26 mouse cellular contexts compared by ENCODE assay signal in genomic region chr6:146929031-146929430, GRCm38 (mm10). TPM values are rescaled to one million over a fixed set of nuclear protein-coding genes. Genes with fewer than 3 reads are reported as not detected.
DNase-seq lines count a peak whose midpoint lies in the region; ATAC-seq and TF ChIP-seq lines count a peak whose summit lies in the region.
"Had no signal": no experiment of that assay in that cellular context is flagged by ENCODE, and none has a peak within 500 bp of the region (broad histone marks: within the 10 kb centered on the region; RNA-seq: fewer than 3 reads in every experiment).

No protein-coding gene starts in this region.

- no peak for TF ChIP-seq CTCF in gastrocnemius, adult 2 months (IDR thresholded peaks at IDR 0.05)

- H3K27ac ChIP-seq in gastrocnemius, adult 2 months = peak overlapping the region; percentile 64
- no peak overlapping the region for H3K27ac ChIP-seq in kidney, embryonic 15.5 days
- no peak overlapping the region for H3K27ac ChIP-seq in neural tube, embryonic 11.5 days (ENCODE audit: low read depth, low read length)
- no peak overlapping the region for H3K27ac ChIP-seq in neural tube, embryonic 15.5 days (replicated peaks)
- H3K27ac ChIP-seq: forebrain, embryonic 10.5 days; left cerebral cortex, adult 2 months; midbrain, embryonic 12.5 days; neural tube, embryonic 13.5 days had no signal

- ATAC-seq in kidney, embryonic 15.5 days (replicated peaks; ENCODE audit: low FRiP score) = peak; percentile 50
- peak; percentile 61; the same call in 1 of the 2 replicates for ATAC-seq in neural tube, embryonic 11.5 days (ENCODE audit: insufficient read depth, low FRiP score, low TSS enrichment)
- no peak for ATAC-seq in neural tube, embryonic 15.5 days (ENCODE audit: low FRiP score)
- ATAC-seq: forebrain, embryonic 16.5 days; intestine, postnatal 0 days had no signal

- no peaks in the 10 kb centered on the region for H3K9me3 ChIP-seq in kidney, embryonic 15.5 days (replicated peaks)
- H3K9me3 ChIP-seq in neural tube, embryonic 11.5 days (ENCODE audit: control insufficient read depth, low read length) = no peaks in the 10 kb centered on the region
- no peaks in the 10 kb centered on the region for H3K9me3 ChIP-seq in neural tube, embryonic 15.5 days (replicated peaks)
- H3K9me3 ChIP-seq: forebrain, embryonic 10.5 days; midbrain, embryonic 12.5 days; neural tube, embryonic 13.5 days had no signal

- no peak overlapping the region for H3K4me2 ChIP-seq in kidney, embryonic 15.5 days
- H3K4me2 ChIP-seq in neural tube, embryonic 11.5 days (ENCODE audit: low read depth) = no peak overlapping the region
- no peak overlapping the region for H3K4me2 ChIP-seq in neural tube, embryonic 15.5 days
- H3K4me2 ChIP-seq: midbrain, embryonic 12.5 days; neural tube, embryonic 13.5 days had no signal

- no peak overlapping the region for H3K4me3 ChIP-seq in gastrocnemius, adult 2 months
- no peak overlapping the region for H3K4me3 ChIP-seq in kidney, embryonic 15.5 days (replicated peaks)
- H3K4me3 ChIP-seq in neural tube, embryonic 11.5 days (ENCODE audit: low read depth, low read length) = no peak overlapping the region
- no peak overlapping the region for H3K4me3 ChIP-seq in neural tube, embryonic 15.5 days (replicated peaks)
- H3K4me3 ChIP-seq: forebrain, embryonic 10.5 days; left cerebral cortex, adult 2 months; midbrain, embryonic 12.5 days; neural tube, embryonic 13.5 days had no signal

- H3K4me1 ChIP-seq in kidney, embryonic 15.5 days = peaks cover 49% of the 10 kb centered on the region
- H3K4me1 ChIP-seq in neural tube, embryonic 11.5 days (ENCODE audit: control insufficient read depth, insufficient read depth, low read length) = no peaks in the 10 kb centered on the region
- H3K4me1 ChIP-seq in neural tube, embryonic 15.5 days = no peaks in the 10 kb centered on the region

- no peaks in the 10 kb centered on the region for H3K36me3 ChIP-seq in kidney, embryonic 15.5 days
- H3K36me3 ChIP-seq in neural tube, embryonic 11.5 days (ENCODE audit: control insufficient read depth, insufficient read depth, low read length) = no peaks in the 10 kb centered on the region
- H3K36me3 ChIP-seq in neural tube, embryonic 15.5 days = no peaks in the 10 kb centered on the region
- H3K36me3 ChIP-seq: forebrain, embryonic 10.5 days; midbrain, embryonic 12.5 days; neural tube, embryonic 13.5 days had no signal

- intact Hi-C loops in gastrocnemius, adult 2 months (cut with DNase I) = no loop called here

- H3K27me3 ChIP-seq in kidney, embryonic 15.5 days = no peaks in the 10 kb centered on the region
- no peaks in the 10 kb centered on the region for H3K27me3 ChIP-seq in neural tube, embryonic 11.5 days (ENCODE audit: control insufficient read depth, insufficient read depth, low read length)
- no peaks in the 10 kb centered on the region for H3K27me3 ChIP-seq in neural tube, embryonic 15.5 days (replicated peaks)
- H3K27me3 ChIP-seq: midbrain, embryonic 12.5 days; neural tube, embryonic 13.5 days had no signal

- no peak for DNase-seq in gastrocnemius, adult 2 months
- DNase-seq in gastrocnemius, postnatal 10 days = no peak
- DNase-seq in kidney, adult 8-10 months = no peak
- no peak for DNase-seq in neural tube, embryonic 11.5 days (ENCODE audit: low spot score)
- DNase-seq in urinary bladder, postnatal 14 days (ENCODE audit: low spot score) = no peak
- no peak for DNase-seq in spleen, adult 18-20 months
- DNase-seq: adrenal gland, postnatal 14 days; cerebellum, adult 8-10 months; cerebellum, postnatal 36 days; gastrocnemius, postnatal 25 days; heart, postnatal 4 days; kidney, postnatal 4 days; layer of hippocampus, adult 9-11 months; lung, postnatal 10 days had no signal

- 35% methylated on average over 2 of the region's 2 CpGs for WGBS in kidney, embryonic 15.5 days
- WGBS in neural tube, embryonic 11.5 days = 33% methylated on average over 2 of the region's 2 CpGs
- WGBS in neural tube, embryonic 15.5 days = 34% methylated on average over 2 of the region's 2 CpGs

- no peak overlapping the region for H3K9ac ChIP-seq in kidney, embryonic 15.5 days
- H3K9ac ChIP-seq in neural tube, embryonic 11.5 days (ENCODE audit: low read length) = no peak overlapping the region
- H3K9ac ChIP-seq in neural tube, embryonic 15.5 days (replicated peaks) = no peak overlapping the region
- H3K9ac ChIP-seq: midbrain, embryonic 12.5 days; neural tube, embryonic 13.5 days had no signal

RNA-seq across cellular contexts. Expression of gene 1700034J05Rik, which starts 25.2 kb away (rescaled TPM):
- not detected for total RNA-seq in gastrocnemius, adult 2 months (2021)
- not detected for total RNA-seq in gastrocnemius, postnatal 10 days (2021)
- polyA plus RNA-seq in kidney, embryonic 15.5 days (2015; fragmentation: Nextera tagmentation; extraction: Ambion mirVana) = 0.22 and 0.36 TPM in 2 replicates
- polyA plus RNA-seq in neural tube, embryonic 11.5 days (2014; fragmentation: Nextera tagmentation; extraction: Ambion mirVana) = 0.15 and 0.23 TPM in 2 replicates
- polyA plus RNA-seq in neural tube, embryonic 15.5 days (2015; fragmentation: Nextera tagmentation; extraction: Ambion mirVana) = not detected in 2 replicates
- total RNA-seq: adrenal gland, postnatal 14 days; gastrocnemius, postnatal 25 days; heart, adult 8-10 months; heart, postnatal 4 days; left cerebral cortex, adult 2 months; left cerebral cortex, postnatal 36 days; megakaryocyte progenitor cell, adult 5-6 weeks had no signal
- polyA plus RNA-seq: forebrain, embryonic 16.5 days; intestine, postnatal 0 days; neural tube, embryonic 13.5 days; thymus, postnatal 0 days had no signal

RNA-seq across cellular contexts. Expression of gene Ppfibp1, which starts 40.7 kb away (rescaled TPM):
- total RNA-seq in gastrocnemius, adult 2 months (2021) = 10 to 100 TPM; 40.3 to 44.8 TPM
- 10 to 100 TPM; 47.9 to 54.9 TPM for total RNA-seq in gastrocnemius, postnatal 10 days (2021)
- polyA plus RNA-seq in kidney, embryonic 15.5 days (2015; fragmentation: Nextera tagmentation; extraction: Ambion mirVana) = 68.3 and 73.6 TPM in 2 replicates
- polyA plus RNA-seq in neural tube, embryonic 11.5 days (2014; fragmentation: Nextera tagmentation; extraction: Ambion mirVana) = 28.7 and 30.5 TPM in 2 replicates
- polyA plus RNA-seq in neural tube, embryonic 15.5 days (2015; fragmentation: Nextera tagmentation; extraction: Ambion mirVana) = 12.8 and 15.8 TPM in 2 replicates
